Mouse (Mus musculus): ENCODE measurements around the gene Atxn7l2. TPM values are rescaled to one million over a fixed set of nuclear protein-coding genes. Genes with fewer than 3 reads are reported as not detected.
A peak's percentile ranks its signal among the peaks of the same experiment; 100 is the strongest.

Gene Atxn7l2
- total RNA-seq, 2 experiments from 2014 or later: 22.5 to 23.0 TPM

GRCm38 (mm10) chr3:108209536-108209935 lies 1.2 kb downstream of the Atxn7l2 start:
- intact Hi-C loops (cut with DNase I): no loop called here
- DNase-seq (ENCODE audit: low spot score in 2 of 2): no peak

- DNase-seq (ENCODE audit: low spot score in 2 of 2): no peak
Measured at GRCm38 (mm10) chr3:108209001-108209400, 1.7 kb downstream of the Atxn7l2 start.

GRCm38 (mm10) chr3:108206731-108207375 lies 3.9 kb downstream of the Atxn7l2 start:
- DNase-seq (ENCODE audit: low spot score in 2 of 2): no peak
- intact Hi-C loops (cut with DNase I): no loop called here

More at GRCm38 (mm10) chr3:108209001-108209400, 1.7 kb downstream of the Atxn7l2 start:
- intact Hi-C loops (cut with DNase I): no loop called here

GRCm38 (mm10) chr3:108205601-108206000 lies 5.1 kb downstream of the Atxn7l2 start:
- intact Hi-C loops (cut with DNase I): no loop called here
- DNase-seq (ENCODE audit: low spot score in 2 of 2): no peak

GRCm38 (mm10) chr3:108204470-108204869 lies 6.3 kb downstream of the Atxn7l2 start:
- DNase-seq (ENCODE audit: low spot score in 2 of 2): no peak
- intact Hi-C loops (cut with DNase I): no loop called here

DNA sequence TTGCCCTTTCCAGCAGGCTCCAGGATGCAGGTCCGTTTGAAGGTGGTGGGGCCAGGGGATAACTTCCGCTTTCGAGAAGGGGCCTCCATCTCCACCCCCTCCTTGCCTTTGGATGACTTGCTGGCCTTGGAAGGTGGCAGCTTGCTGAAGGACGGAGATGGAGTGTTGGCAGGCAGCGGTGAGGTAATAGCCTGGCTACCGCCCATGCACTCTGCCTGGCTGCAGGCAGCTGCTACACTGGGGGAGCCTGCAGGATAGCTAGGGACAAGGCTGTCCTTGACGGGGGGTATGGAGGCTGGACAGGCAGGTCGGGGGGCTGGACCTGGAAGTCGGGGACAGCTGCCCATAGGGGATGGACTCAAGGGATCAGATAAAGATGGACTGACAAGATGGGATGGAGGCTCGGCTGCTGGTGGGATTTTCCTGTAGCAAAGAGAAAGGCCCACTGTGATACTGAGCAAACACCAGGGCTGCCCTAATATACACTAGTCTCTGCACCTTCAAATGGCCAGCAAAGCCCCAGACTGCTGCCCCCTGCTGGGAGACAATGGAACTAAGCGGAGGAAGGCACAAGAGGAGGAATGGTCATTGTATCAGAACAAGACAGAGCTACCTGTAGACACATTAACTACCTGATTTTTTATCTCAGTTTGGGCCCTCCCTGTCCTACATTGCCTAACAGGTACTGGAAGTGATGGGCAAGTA lies 7.0 kb downstream of the Atxn7l2 start:
- peak in 1 of 2 experiments; percentile 82 for DNase-seq (ENCODE audit: low spot score in 2 of 2)
- intact Hi-C loops (cut with DNase I): loop anchor here (2.0 kb wide), 1 partner anchor 39 kb away; no protein-coding TSS in a partner anchor

DNA sequence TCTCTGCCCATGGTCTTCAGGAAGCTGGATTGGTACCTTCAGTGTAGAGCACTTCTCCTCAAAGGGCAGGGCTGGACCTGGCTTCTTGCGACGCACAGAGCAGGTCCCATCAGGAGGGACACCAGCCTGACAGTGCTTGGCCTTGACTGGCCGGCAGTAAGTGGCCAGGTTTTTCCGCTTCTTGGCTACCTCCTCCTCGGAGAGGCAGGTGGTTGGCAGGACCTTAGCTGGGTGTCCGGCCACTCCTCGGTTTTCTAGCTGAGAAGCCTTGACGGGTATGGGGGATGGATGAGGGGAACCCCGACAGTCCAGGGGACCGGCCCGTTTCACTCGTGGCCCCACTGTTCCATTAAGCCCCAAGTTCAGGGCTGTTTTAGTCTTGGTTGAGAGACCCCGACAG lies 7.5 kb downstream of the Atxn7l2 start:
- intact Hi-C loops (cut with DNase I): loop anchor here (2.0 kb wide), 1 partner anchor 38 kb away; no protein-coding TSS in a partner anchor
- no peak for DNase-seq (ENCODE audit: low spot score in 2 of 2)

- intact Hi-C loops (cut with DNase I): loop anchor here (2.0 kb wide), 1 partner anchor 38 kb away; no protein-coding TSS in a partner anchor
- no peak for DNase-seq (ENCODE audit: low spot score in 2 of 2)
Measured at GRCm38 (mm10) chr3:108202506-108202905, 8.2 kb downstream of the Atxn7l2 start.

DNA sequence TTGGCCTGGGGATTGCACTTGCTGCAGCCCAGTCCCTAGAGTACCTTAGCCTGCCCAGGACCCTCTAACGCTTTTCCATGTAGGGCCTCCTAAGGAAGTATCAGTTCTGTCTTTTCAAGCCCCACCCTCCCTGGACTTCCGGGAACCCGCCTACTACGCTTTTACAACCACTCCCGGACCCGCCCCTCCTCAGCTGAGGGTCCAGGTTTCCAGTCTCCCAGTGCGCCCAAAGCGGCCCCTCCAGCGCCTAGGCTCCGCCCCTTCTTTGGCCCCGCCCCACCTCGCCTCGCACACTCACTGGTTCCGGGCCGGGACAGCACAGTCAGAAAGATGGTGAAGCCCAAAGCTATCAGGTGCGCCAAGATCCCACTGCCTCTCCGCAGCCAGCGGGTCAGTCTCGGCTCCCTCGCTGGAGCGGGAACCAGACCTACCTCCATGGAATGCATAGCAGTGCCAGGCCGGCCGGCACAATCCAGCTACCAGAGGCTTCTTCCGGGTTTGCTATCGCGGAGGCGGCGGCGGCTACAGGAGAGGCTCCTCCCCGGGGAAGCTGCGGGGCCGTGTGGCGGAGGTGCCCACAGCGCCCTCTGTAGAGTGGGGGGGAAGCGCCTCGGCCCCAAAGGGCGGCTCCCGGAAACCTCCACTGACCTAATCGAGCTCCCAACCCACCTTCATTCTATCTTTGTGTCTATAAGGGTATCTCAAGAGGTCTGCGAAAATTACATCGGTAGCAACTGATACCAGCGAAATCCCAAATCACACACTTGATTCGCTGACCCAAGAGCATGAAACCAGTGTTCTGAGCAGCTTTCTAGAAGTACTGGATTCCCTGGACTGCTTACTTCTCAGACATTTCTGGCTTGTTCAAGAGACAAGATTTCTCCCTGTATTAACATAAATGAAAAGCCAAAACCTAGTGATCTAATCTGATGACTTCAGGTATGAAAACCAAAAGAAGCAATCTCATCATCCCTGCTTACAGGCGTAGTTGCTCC lies 10.1 kb downstream of the Atxn7l2 start, which contains the start of gene Cyb561d1:
Cyb561d1 (minus strand) TSS at position 884 of the 995 bp plus-strand sequence.
- intact Hi-C loops (cut with DNase I): no loop called here
- DNase-seq (ENCODE audit: low spot score in 2 of 2): peak; percentile 85 to 86

DNA sequence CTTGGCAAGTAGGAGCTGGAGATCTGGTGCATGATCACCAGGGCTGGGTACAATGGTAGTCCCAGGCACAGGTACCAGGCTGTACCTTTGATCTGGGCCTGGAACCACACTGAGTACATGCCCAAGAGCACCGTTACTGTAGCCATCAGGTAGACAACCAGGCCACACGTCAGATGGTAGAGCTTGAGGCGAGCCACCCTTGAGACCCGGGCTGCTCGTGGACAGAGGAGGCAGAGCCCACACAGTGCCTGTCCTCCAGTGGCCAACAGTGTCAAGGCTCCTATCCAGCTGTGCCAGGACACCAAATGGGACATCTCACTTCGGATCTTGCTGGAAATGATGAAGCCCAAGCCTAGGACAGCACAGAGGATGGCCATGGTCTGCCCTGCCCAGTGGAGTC lies 11.5 kb downstream of the Atxn7l2 start:
- no peak for DNase-seq (ENCODE audit: low spot score in 2 of 2)
- intact Hi-C loops (cut with DNase I): no loop called here

DNA sequence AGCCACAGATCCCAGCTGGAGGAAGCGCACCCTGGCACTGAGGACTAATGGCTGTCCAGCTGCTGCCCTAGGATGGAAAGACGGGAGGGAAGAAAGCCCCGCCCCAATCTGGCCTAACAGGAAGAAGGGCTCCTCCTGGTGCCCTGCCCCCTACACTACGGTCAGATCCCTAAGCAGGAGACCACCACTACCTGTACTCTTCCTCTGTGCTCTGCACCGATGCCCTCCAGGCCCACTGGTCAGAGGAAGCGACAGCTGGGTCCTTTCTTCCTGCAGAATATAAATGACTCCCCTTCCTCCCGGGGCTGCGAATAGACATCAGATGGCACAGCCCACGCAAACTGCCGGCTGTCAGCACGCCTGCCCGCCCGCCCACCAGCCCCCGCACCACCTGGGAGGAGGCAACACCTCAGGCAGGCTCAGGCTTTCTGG lies 13.7 kb downstream of the Atxn7l2 start:
- peak; percentile 80 to 85 for DNase-seq (ENCODE audit: low spot score in 2 of 2)
- intact Hi-C loops (cut with DNase I): no loop called here

GRCm38 (mm10) chr3:108195941-108196590 lies 14.7 kb downstream of the Atxn7l2 start:
- intact Hi-C loops (cut with DNase I): no loop called here
- peak in 1 of 2 experiments; percentile 55 for DNase-seq (ENCODE audit: low spot score in 2 of 2)

DNA sequence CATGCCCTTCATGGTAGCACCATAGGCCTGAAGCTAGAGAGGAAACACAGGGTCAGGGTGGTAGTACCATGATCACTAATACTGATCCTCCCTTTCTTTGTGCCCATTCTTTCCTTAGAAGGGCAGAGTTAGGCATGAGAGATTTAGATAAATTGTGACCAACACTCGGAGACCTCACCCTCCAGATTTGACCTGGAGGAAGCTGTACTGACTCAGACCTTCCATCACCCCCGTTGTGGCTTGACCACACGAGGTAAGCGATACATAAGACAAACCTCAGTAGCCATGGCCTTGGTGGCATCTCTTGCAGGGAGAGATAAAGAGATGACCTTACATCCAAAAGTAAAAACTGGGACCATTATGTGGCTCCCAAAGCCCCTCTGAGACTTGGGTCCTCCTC lies 15.4 kb downstream of the Atxn7l2 start:
- intact Hi-C loops (cut with DNase I): no loop called here
- DNase-seq (ENCODE audit: low spot score in 2 of 2): no peak

- peak in 1 of 2 experiments; percentile 4 for DNase-seq (ENCODE audit: low spot score in 2 of 2)
- intact Hi-C loops (cut with DNase I): no loop called here
Measured at GRCm38 (mm10) chr3:108193686-108194085, 17.0 kb downstream of the Atxn7l2 start.

DNA sequence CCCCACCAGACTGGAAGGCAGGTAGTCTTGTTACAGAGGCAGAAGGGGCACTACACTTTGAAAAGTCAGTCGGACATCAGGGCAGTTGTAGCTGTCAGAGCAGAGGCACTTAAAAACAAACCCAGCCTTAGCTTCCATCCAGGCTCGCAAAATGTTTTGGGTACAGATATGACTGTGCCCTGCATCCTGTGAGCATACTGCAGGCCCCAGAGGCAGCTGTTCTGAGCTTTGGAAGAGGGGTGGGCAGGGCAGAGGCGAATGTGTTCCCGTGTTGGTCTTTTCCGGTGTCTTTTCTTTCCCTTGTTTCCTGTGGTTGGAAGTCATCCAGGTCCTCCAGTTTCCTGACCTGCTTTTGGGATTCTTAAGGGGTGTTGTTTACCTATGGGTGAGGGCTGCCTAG lies 20.8 kb downstream of the Atxn7l2 start:
- intact Hi-C loops (cut with DNase I): no loop called here
- DNase-seq (ENCODE audit: low spot score in 2 of 2): no peak

GRCm38 (mm10) chr3:108188716-108189490 lies 21.8 kb downstream of the Atxn7l2 start:
- DNase-seq (ENCODE audit: low spot score in 2 of 2): no peak
- intact Hi-C loops (cut with DNase I): no loop called here

DNA sequence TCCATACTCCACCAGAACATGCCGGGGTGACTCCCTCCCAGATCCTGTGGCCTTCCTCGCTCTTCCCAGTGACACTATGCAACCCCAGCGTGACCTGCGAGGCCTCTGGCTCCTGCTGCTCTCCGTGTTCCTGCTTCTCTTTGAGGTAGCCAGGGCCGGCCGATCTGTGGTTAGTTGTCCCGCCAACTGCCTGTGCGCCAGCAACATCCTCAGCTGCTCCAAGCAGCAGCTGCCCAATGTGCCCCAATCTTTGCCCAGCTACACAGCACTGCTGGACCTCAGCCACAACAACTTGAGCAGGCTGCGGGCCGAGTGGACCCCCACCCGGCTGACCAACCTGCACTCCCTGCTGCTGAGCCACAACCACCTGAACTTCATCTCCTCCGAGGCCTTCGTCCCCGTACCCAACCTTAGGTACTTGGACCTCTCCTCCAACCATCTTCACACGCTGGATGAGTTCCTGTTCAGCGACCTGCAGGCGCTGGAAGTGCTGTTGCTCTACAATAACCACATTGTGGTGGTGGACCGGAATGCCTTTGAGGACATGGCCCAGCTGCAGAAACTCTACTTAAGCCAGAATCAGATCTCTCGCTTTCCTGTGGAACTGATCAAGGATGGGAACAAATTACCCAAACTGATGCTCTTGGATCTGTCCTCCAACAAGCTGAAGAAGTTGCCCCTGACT lies 23.5 kb downstream of the Atxn7l2 start:
- intact Hi-C loops (cut with DNase I): loop anchor here (2.0 kb wide), 1 partner anchor 24 kb away; the partner anchor contains the start of gene Atxn7l2

More for the DNA sequence above, 23.5 kb downstream of the Atxn7l2 start:
- no peak for DNase-seq (ENCODE audit: low spot score in 2 of 2)

Data from left cerebral cortex, postnatal 14 days (tissue).